8 mouse cellular contexts compared by ENCODE assay signal in genomic region chr9:27192761-27193591, GRCm38 (mm10). TPM values are rescaled to one million over a fixed set of nuclear protein-coding genes. Genes with fewer than 3 reads are reported as not detected.
DNase-seq lines count a peak whose midpoint lies in the region; ATAC-seq lines count a peak whose summit lies in the region.

No protein-coding gene starts in this region.

- ATAC-seq in activated CD4-positive, CD25-positive, alpha-beta regulatory T cell, adult 4 months: no peak

- peak; percentile 64 for DNase-seq in right cerebral cortex, adult 18-20 months
- DNase-seq in right cerebral cortex, postnatal 14 days: no peak
- DNase-seq in heart, adult 8-10 months (ENCODE audit: low spot score): peak; percentile 57
- DNase-seq in kidney, postnatal 36 days: peak; percentile 19 to 28
- no peak for DNase-seq in ovary, postnatal 10 days (ENCODE audit: low spot score)
- DNase-seq in embryo, embryonic 9.5 days (ENCODE audit: extremely low spot score): no peak
- DNase-seq in spleen, postnatal 14 days (ENCODE audit: low spot score in 2 of 2): no peak

RNA-seq across cellular contexts. Expression of gene Jam3, which starts 37.8 kb away (rescaled TPM):
- total RNA-seq in heart, adult 8-10 months (2022): 10 to 100 TPM; 13.0 to 21.8 (median 14.9) TPM
- polyA plus RNA-seq in activated CD4-positive, CD25-positive, alpha-beta regulatory T cell, adult 4 months (2017; shearing (Covaris generic)): under 1 TPM in 1 of 2 experiments, not detected in 1; 0.56 TPM

Comparison
In these comparisons a context has a peak if more than half of its experiments do, and no peak if none do; other contexts are left out.
1. DNase-seq: peak in right cerebral cortex, adult 18-20 months (single experiment), heart, adult 8-10 months (single experiment) and kidney, postnatal 36 days (2 of 2); none in right cerebral cortex, postnatal 14 days (single experiment), ovary, postnatal 10 days (single experiment), embryo, embryonic 9.5 days (single experiment) and spleen, postnatal 14 days (0 of 2).